Mouse (Mus musculus) midbrain, embryonic 14.5 days (tissue): ENCODE results near the gene Ndufaf2. TPM values are rescaled to one million over a fixed set of nuclear protein-coding genes. Genes with fewer than 3 reads are reported as not detected.

Experiments
- ATAC-seq: fragments of 200-750 bp; cut with Nextera tagmentation; 2 replicates; pipeline ENCODE4 v1.8.0; 2017; ENCODE audit warnings: moderate number of reproducible peaks, moderate library complexity; ENCODE audit not compliant: low FRiP score, low TSS enrichment
- DNase-seq: peaks from one replicate; pipeline ENCODE4 v3.0.0-alpha.2; 2015
- H3K27ac ChIP-seq: fragments of 300-500 bp; sonication (generic); replicated peaks from 2 replicates; pipeline ENCODE4 v1.5.1; 2014; ENCODE audit warnings: mild to moderate bottlenecking, low read depth, low read length, moderate library complexity
- H3K27me3 ChIP-seq: fragments of 300-500 bp; sonication (generic); 2 replicates; pipeline ENCODE4 v1.6.1; 2014; ENCODE audit warnings: low read length, control low read depth, mixed read lengths; ENCODE audit not compliant: control insufficient read depth, insufficient read depth
- H3K36me3 ChIP-seq: fragments of 300-500 bp; sonication (generic); 2 replicates; pipeline ENCODE4 v1.6.1; 2014; ENCODE audit warnings: low read length, control low read depth; ENCODE audit not compliant: control insufficient read depth, insufficient read depth
- H3K4me1 ChIP-seq: fragments of 300-500 bp; sonication (generic); 2 replicates; pipeline ENCODE4 v1.6.1; 2014; ENCODE audit warnings: mild to moderate bottlenecking, antibody characterized with exemption, low read length, control low read depth; ENCODE audit not compliant: control insufficient read depth, insufficient read depth
- H3K4me2 ChIP-seq: fragments of 300-500 bp; sonication (generic); 2 replicates; pipeline ENCODE4 v1.6.1; 2014; ENCODE audit warnings: mild to moderate bottlenecking, low read length, moderate library complexity
- H3K4me3 ChIP-seq: fragments of 300-500 bp; sonication (generic); replicated peaks from 2 replicates; pipeline ENCODE4 v1.5.1; 2014; ENCODE audit warnings: low read depth, low read length
- H3K9ac ChIP-seq: fragments of 300-500 bp; sonication (generic); replicated peaks from 2 replicates; pipeline ENCODE4 v1.6.1; 2014; ENCODE audit warnings: mild to moderate bottlenecking, low read length, moderate library complexity
- H3K9me3 ChIP-seq: fragments of 300-500 bp; sonication (generic); 2 replicates; pipeline ENCODE4 v1.6.1; 2016; ENCODE audit warnings: low read length, control low read depth, mixed read lengths; ENCODE audit not compliant: control insufficient read depth
- WGBS: fragments of 180-500 bp; shearing (Covaris S2); extraction: QIAGEN DNeasy Blood & Tissue Kit; methylation state at CpG from one replicate; pipeline ENCODE4 v1.1.7; 2014; 5-methylcytosine and 5-hydroxymethylcytosine counted together
- polyA plus RNA-seq: library from polyadenylated mRNA; unstranded; fragments of >200 nt; fragmentation: Nextera tagmentation; extraction: Ambion mirVana; gene quantifications from 2 replicates; pipeline ENCODE4 v1.2.1, GENCODE M21; 2014

The Ndufaf2 gene
- polyA plus RNA-seq, 1 experiment from 2014 or later: 64.3 TPM

- ATAC-seq: no peak
- peak; percentile 56 for DNase-seq
- Histone ChIP-seq H3K4me2 (peak overlapping the region; percentile 6; the same call in 1 of the 2 replicates), H3K27ac (peak overlapping the region; percentile 21), H3K4me1 (peaks cover 24% of the 10 kb centered on the region), H3K4me3 (no peak overlapping the region), H3K36me3 (no peaks in the 10 kb centered on the region), H3K9me3 (no peaks in the 10 kb centered on the region), H3K9ac (0 out of 2 replicates have a peak overlapping the region, but pooled peaks have one; percentile 16), H3K27me3 (no peaks in the 10 kb centered on the region)
- WGBS: 52% methylated on average over 11 of the region's 11 CpGs
Measured at GRCm38 (mm10) chr13:107970422-107971142, 187.8 kb downstream of the Ndufaf2 start.

- Histone ChIP-seq H3K27me3 (no peaks in the 10 kb centered on the region), H3K9ac (no peak overlapping the region), H3K36me3 (no peaks in the 10 kb centered on the region), H3K4me3 (no peak overlapping the region), H3K4me2 (peak overlapping the region; percentile 6), H3K9me3 (no peaks in the 10 kb centered on the region), H3K4me1 (peaks cover 24% of the 10 kb centered on the region), H3K27ac (peak overlapping the region; percentile 21)
- peak; percentile 66 for ATAC-seq
- DNase-seq: peak; percentile 67
- WGBS: 7% methylated on average over 7 of the region's 7 CpGs
Measured at GRCm38 (mm10) chr13:107969961-107970391, 188.4 kb downstream of the Ndufaf2 start.

- ATAC-seq (no peak), DNase-seq (no peak)
- Histone ChIP-seq H3K27me3 (no peaks in the 10 kb centered on the region), H3K9me3 (no peaks in the 10 kb centered on the region), H3K36me3 (no peaks in the 10 kb centered on the region), H3K27ac (no peak overlapping the region), H3K4me1 (0 out of 2 replicates have a peak, but pooled peaks cover under 1% of the 10 kb centered on the region), H3K9ac (no peak overlapping the region), H3K4me2 (no peak overlapping the region), H3K4me3 (no peak overlapping the region)
- 60% methylated on average over 7 of the region's 7 CpGs for WGBS
Measured at GRCm38 (mm10) chr13:107964616-107965015, 193.8 kb downstream of the Ndufaf2 start.

GRCm38 (mm10) chr13:107963471-107963870 lies 195.0 kb downstream of the Ndufaf2 start:
- Histone ChIP-seq H3K4me1 (no peaks in the 10 kb centered on the region), H3K27ac (no peak overlapping the region), H3K36me3 (no peaks in the 10 kb centered on the region), H3K4me3 (no peak overlapping the region), H3K27me3 (no peaks in the 10 kb centered on the region), H3K9ac (no peak overlapping the region), H3K9me3 (no peaks in the 10 kb centered on the region), H3K4me2 (no peak overlapping the region)
- ATAC-seq: no peak
- no peak for DNase-seq
- WGBS: 57% methylated on average over 11 of the region's 11 CpGs

GRCm38 (mm10) chr13:107962741-107963140 lies 195.7 kb downstream of the Ndufaf2 start:
- no peak overlapping the region for H3K4me3 ChIP-seq
- no peaks in the 10 kb centered on the region for H3K27me3 ChIP-seq
- H3K36me3 ChIP-seq: no peaks in the 10 kb centered on the region
- H3K27ac ChIP-seq: no peak overlapping the region
- 70% methylated on average over 4 of the region's 4 CpGs for WGBS
- H3K4me1 ChIP-seq: no peaks in the 10 kb centered on the region
- ATAC-seq (0 out of 2 replicates have a peak, but pooled peaks have one; percentile 8), DNase-seq (no peak)
- H3K9ac ChIP-seq: no peak overlapping the region
- H3K4me2 ChIP-seq: no peak overlapping the region
- no peaks in the 10 kb centered on the region for H3K9me3 ChIP-seq

- H3K4me1 ChIP-seq: no peaks in the 10 kb centered on the region
- 45% methylated on average over 4 of the region's 4 CpGs for WGBS
- H3K9me3 ChIP-seq: no peaks in the 10 kb centered on the region
- no peak overlapping the region for H3K4me2 ChIP-seq
- H3K27me3 ChIP-seq: no peaks in the 10 kb centered on the region
- peak overlapping the region; percentile 4; the same call in 1 of the 2 replicates for H3K27ac ChIP-seq
- no peak for ATAC-seq
- H3K4me3 ChIP-seq: no peak overlapping the region
- peak; percentile 57 for DNase-seq
- H3K9ac ChIP-seq: no peak overlapping the region
- no peaks in the 10 kb centered on the region for H3K36me3 ChIP-seq
Measured at GRCm38 (mm10) chr13:107961972-107962371, 196.5 kb downstream of the Ndufaf2 start.

GRCm38 (mm10) chr13:107961501-107961900 lies 196.9 kb downstream of the Ndufaf2 start:
- ATAC-seq: no peak
- Histone ChIP-seq H3K4me1 (0 out of 2 replicates have a peak, but pooled peaks cover under 1% of the 10 kb centered on the region), H3K4me3 (no peak overlapping the region), H3K9me3 (no peaks in the 10 kb centered on the region), H3K36me3 (no peaks in the 10 kb centered on the region), H3K27ac (peak overlapping the region; percentile 4; the same call in 1 of the 2 replicates), H3K27me3 (no peaks in the 10 kb centered on the region), H3K9ac (no peak overlapping the region), H3K4me2 (no peak overlapping the region)
- WGBS: 76% methylated on average over 4 of the region's 4 CpGs
- DNase-seq: no peak

- H3K27ac ChIP-seq: no peak overlapping the region
- H3K9me3 ChIP-seq: no peaks in the 10 kb centered on the region
- ATAC-seq: no peak
- no peak for DNase-seq
- no peaks in the 10 kb centered on the region for H3K27me3 ChIP-seq
- no peak overlapping the region for H3K4me2 ChIP-seq
- no peak overlapping the region for H3K4me3 ChIP-seq
- 94% methylated on average over 5 of the region's 5 CpGs for WGBS
- no peak overlapping the region for H3K9ac ChIP-seq
- no peaks in the 10 kb centered on the region for H3K36me3 ChIP-seq
- peaks cover 5% of the 10 kb centered on the region; the same call in 1 of the 2 replicates for H3K4me1 ChIP-seq
Measured at GRCm38 (mm10) chr13:107960549-107960948, 197.9 kb downstream of the Ndufaf2 start.

- DNase-seq (no peak), ATAC-seq (no peak)
- Histone ChIP-seq H3K9ac (no peak overlapping the region), H3K27ac (no peak overlapping the region), H3K9me3 (no peaks in the 10 kb centered on the region), H3K36me3 (no peaks in the 10 kb centered on the region), H3K4me2 (no peak overlapping the region), H3K4me1 (peaks cover 9% of the 10 kb centered on the region; the same call in 1 of the 2 replicates), H3K4me3 (no peak overlapping the region), H3K27me3 (no peaks in the 10 kb centered on the region)
- WGBS: 81% methylated on average over 4 of the region's 4 CpGs
Measured at GRCm38 (mm10) chr13:107959891-107960290, 198.5 kb downstream of the Ndufaf2 start.
